Mouse (Mus musculus): ENCODE results near the gene Ctnnd1. TPM values are rescaled to one million over a fixed set of nuclear protein-coding genes. Genes with fewer than 3 reads are reported as not detected.

Gene Ctnnd1
- polyA plus RNA-seq (2014; fragmentation: Nextera tagmentation; extraction: Ambion mirVana): 71.2 and 77.5 TPM in 2 replicates

DNA sequence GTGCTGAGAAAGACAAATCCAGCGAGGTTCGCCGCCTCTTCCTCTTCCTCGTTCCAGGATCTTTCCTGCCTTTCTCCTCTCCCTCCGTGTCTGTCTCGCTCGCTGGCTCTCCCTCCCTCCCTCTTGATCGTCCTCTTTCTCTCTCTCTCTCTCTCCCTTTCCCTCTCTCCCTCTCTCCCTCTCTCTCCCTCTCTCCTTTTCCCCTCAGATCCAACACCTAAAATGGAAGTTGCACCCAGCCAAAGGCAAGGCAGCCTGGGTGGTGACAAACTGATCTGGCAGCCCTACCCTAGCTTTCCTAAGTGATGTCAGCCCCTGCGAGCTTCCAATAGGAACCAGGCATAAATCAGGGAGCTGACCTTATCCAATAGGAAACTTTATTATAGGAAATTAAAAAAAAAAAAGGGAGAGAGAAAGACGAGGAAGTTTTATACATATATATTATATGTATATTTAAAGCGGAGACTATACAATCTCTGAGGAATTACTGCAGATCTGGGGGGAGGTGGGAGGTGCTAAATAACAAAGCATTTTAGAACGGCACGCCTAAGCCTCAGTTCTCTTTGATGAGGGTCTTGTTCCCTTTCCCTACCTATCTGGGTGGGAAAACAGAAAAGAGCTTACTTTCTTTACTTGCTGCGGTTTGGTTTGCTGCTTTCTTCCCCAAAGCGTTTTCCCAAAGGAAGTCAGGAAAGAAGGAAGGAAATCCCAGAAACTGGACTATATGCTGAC lies at the start of gene Ctnnd1:
TSS of gene Ctnnd1 (minus strand) at position 302 of the 732 bp plus-strand sequence.
- peak; percentile 94 for ATAC-seq (replicated peaks; ENCODE audit: insufficient number of reproducible peaks, low FRiP score, low TSS enrichment)
- Histone ChIP-seq H3K4me3 (ENCODE audit: low read depth, low read length) (peak within 1 kb of the TSS; percentile 76), H3K4me2 (peak within 1 kb of the TSS; percentile 63), H3K27me3 (ENCODE audit: control insufficient read depth, insufficient read depth, low read length) (no peaks in the 10 kb centered on the region), H3K9me3 (replicated peaks; ENCODE audit: control insufficient read depth, low read length) (no peaks in the 10 kb centered on the region), H3K4me1 (ENCODE audit: control insufficient read depth, insufficient read depth, low read length) (peaks cover 15% of the 10 kb centered on the region), H3K27ac (ENCODE audit: low read depth, low read length) (peak within 1 kb of the TSS; percentile 98), H3K9ac (ENCODE audit: low read depth, low read length) (peak within 1 kb of the TSS; percentile 94), H3K36me3 (ENCODE audit: control insufficient read depth, insufficient read depth, low read length) (no peaks in the 10 kb centered on the region)
- under 1% methylated on average over 15 of the region's 15 CpGs for WGBS (ENCODE audit: insufficient replicate concordance)

DNA sequence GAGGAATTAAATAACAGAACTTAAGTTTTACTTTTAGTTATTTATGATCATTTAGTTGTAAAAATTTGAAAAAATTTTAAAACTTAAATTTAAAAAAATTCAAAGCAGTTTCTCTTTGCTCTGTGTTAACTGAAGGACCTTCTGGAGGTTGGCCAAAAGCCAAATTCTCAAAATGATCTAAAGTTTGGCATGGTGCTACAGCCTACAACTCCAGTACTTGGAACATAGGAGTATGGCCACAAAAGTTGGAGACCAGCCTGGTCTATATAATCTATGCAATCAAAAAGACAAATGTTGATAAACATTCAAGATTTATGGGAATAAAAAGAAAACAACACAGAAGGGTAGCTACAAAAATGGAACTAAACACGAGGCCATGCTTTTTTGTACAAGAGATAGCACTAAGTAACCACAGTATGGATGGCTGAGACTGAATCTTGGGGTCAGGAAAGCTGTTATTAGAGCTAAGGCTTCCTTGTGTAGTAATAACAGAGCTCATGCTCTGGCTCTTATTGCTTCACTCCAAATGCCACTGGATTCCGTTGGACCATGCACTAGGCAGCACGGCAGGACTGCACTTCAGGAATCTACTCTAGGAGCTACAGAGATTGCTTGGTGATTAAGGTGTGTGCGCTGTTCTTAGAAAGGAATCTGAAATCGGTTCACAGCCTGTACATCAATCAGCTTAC lies 44.6 kb upstream of the Ctnnd1 start:
- WGBS (ENCODE audit: insufficient replicate concordance): 87% methylated on average over 5 of the region's 5 CpGs
- Histone ChIP-seq H3K27me3 (ENCODE audit: control insufficient read depth, insufficient read depth, low read length) (no peaks in the 10 kb centered on the region), H3K36me3 (ENCODE audit: control insufficient read depth, insufficient read depth, low read length) (peaks cover 37% of the 10 kb centered on the region), H3K4me1 (ENCODE audit: control insufficient read depth, insufficient read depth, low read length) (no peaks in the 10 kb centered on the region), H3K27ac (ENCODE audit: low read depth, low read length) (no peak overlapping the region), H3K9me3 (replicated peaks; ENCODE audit: control insufficient read depth, low read length) (no peaks in the 10 kb centered on the region), H3K9ac (ENCODE audit: low read depth, low read length) (no peak overlapping the region), H3K4me2 (no peak overlapping the region), H3K4me3 (ENCODE audit: low read depth, low read length) (no peak overlapping the region)
- ATAC-seq (replicated peaks; ENCODE audit: insufficient number of reproducible peaks, low FRiP score, low TSS enrichment): no peak

DNA sequence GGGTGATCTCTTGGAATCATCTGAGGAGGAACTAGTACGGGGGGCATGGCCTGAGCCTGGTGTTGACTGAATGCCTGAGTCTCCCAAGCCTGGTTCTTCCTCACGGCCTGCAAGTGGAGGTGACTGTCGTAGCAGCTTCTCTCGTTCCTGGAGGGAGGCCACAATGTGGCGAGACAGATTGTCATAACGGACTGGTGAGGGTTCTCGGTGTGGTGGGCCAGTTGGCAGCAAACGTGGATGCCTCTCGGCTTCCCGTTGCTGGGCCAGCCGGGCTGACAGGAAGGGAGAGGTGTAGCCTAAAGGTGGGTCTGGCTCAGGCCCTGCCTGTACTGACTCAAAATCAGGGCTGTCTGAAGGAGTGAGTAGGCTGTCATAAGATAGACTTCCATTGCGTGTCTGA lies 39.5 kb upstream of the Ctnnd1 start:
- Histone ChIP-seq H3K4me3 (ENCODE audit: low read depth, low read length) (no peak overlapping the region), H3K9me3 (replicated peaks; ENCODE audit: control insufficient read depth, low read length) (no peaks in the 10 kb centered on the region), H3K36me3 (ENCODE audit: control insufficient read depth, insufficient read depth, low read length) (peaks cover 46% of the 10 kb centered on the region), H3K27ac (ENCODE audit: low read depth, low read length) (no peak overlapping the region), H3K4me2 (no peak overlapping the region), H3K27me3 (ENCODE audit: control insufficient read depth, insufficient read depth, low read length) (no peaks in the 10 kb centered on the region), H3K9ac (ENCODE audit: low read depth, low read length) (no peak overlapping the region), H3K4me1 (ENCODE audit: control insufficient read depth, insufficient read depth, low read length) (no peaks in the 10 kb centered on the region)
- 86% methylated on average over 12 of the region's 12 CpGs for WGBS (ENCODE audit: insufficient replicate concordance)
- no peak for ATAC-seq (replicated peaks; ENCODE audit: insufficient number of reproducible peaks, low FRiP score, low TSS enrichment)

DNA sequence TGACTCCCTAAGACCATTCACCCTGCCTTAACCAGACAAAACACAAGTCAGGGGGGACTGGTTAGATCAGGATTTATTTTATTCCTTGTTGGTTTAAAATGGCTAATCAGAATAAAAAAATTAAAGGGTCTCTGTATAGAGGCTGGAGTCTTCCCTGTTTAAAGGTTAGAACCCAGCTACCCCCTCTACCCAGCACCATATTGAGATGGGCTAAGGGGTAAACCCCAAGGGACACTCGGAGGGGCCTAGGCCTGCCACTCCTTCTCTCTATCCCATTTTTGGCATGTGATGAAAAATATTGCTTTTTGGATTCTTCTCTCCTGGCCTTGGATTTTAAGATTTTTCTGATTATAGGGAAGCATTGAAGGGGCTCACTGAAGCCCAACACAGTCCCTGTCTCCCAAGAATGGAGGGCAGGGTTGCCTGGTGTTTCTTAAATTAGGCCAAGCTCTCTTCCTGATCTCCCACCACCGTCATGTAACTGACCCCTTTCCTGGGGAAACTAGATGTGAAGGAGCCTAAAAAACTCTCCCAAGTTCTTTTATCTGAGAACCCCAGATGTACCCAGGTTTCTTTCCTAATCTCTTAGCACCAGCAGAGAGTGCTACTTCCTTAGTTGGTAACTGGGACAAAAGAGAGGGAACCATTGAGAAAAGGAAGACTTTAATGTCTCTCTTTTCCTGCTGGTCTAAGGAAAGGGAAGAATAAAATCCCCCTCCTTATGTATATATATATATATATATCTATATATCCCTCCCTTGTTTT lies 37.7 kb upstream of the Ctnnd1 start:
- 71% methylated on average over 2 of the region's 2 CpGs for whole genome bisulfite sequencing (ENCODE audit: insufficient replicate concordance)
- ATAC-seq (replicated peaks; ENCODE audit: insufficient number of reproducible peaks, low FRiP score, low TSS enrichment): no peak

DNA sequence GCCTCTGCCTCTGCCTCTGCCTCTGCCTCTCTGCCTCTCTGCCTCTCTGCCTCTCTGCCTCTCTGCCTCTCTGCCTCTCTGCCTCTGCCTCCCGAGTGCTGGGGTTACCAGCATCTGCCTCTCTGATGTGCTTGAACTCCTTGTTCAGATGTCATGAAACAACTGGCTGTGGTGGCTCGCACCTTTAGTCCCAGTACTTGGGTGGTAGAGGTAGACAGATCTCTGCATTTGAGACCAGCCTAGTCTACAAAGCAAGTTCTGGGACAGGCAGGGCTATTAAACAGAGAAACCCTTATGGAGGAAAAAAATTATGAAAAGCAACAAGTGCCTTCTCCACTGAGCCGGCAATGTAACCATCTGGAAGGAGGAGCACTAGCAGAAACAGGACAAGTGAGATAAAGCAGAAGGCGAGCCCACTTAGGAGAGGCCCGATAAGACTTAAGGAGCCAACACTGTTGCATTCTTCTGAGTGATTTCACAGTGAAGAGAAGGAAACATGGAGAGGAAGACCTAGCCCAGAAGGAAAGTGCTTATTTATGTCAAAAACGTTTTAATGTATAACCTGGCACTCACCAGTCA lies 32.1 kb upstream of the Ctnnd1 start:
- peaks cover 5% of the 10 kb centered on the region; the same call in 1 of the 2 replicates for H3K4me1 ChIP-seq (ENCODE audit: control insufficient read depth, insufficient read depth, low read length)
- H3K27ac ChIP-seq (ENCODE audit: low read depth, low read length): peak overlapping the region; percentile 66; the same call in 1 of the 2 replicates
- H3K36me3 ChIP-seq (ENCODE audit: control insufficient read depth, insufficient read depth, low read length): peaks cover 10% of the 10 kb centered on the region
- H3K4me3 ChIP-seq (ENCODE audit: low read depth, low read length): no peak overlapping the region
- no peaks in the 10 kb centered on the region for H3K27me3 ChIP-seq (ENCODE audit: control insufficient read depth, insufficient read depth, low read length)
- peak overlapping the region; percentile 16 for H3K4me2 ChIP-seq
- no peak overlapping the region for H3K9ac ChIP-seq (ENCODE audit: low read depth, low read length)
- H3K9me3 ChIP-seq (replicated peaks; ENCODE audit: control insufficient read depth, low read length): no peaks in the 10 kb centered on the region
- 25% methylated on average over 6 of the region's 6 CpGs for WGBS (ENCODE audit: insufficient replicate concordance)
- ATAC-seq (replicated peaks; ENCODE audit: insufficient number of reproducible peaks, low FRiP score, low TSS enrichment): no peak

More for the DNA sequence above, 37.7 kb upstream of the Ctnnd1 start:
- Histone ChIP-seq H3K4me3 (ENCODE audit: low read depth, low read length) (no peak overlapping the region), H3K4me2 (no peak overlapping the region), H3K27me3 (ENCODE audit: control insufficient read depth, insufficient read depth, low read length) (no peaks in the 10 kb centered on the region), H3K4me1 (ENCODE audit: control insufficient read depth, insufficient read depth, low read length) (no peaks in the 10 kb centered on the region), H3K36me3 (ENCODE audit: control insufficient read depth, insufficient read depth, low read length) (peaks cover 41% of the 10 kb centered on the region), H3K9ac (ENCODE audit: low read depth, low read length) (no peak overlapping the region), H3K9me3 (replicated peaks; ENCODE audit: control insufficient read depth, low read length) (no peaks in the 10 kb centered on the region), H3K27ac (ENCODE audit: low read depth, low read length) (no peak overlapping the region)

DNA sequence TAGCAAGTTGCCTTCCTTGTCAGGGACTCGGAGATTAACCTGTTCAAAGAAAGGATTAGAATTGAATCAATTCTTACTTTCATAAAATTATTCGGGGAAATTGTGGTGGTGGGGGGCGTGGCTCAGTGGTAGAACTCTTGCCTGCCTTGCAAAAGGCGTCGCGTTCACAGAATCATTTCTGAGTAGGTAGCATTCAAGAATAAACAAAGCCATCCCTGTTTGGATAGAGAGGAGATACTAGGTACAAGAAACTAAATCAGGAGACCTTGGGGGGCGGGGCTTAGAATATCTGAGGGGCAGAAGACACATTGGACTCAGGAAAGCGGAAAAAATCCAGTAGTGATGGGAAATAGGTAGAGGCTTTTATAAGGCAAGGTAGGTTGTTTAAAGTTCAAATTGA lies 28.5 kb upstream of the Ctnnd1 start, which contains the start of gene Tmx2:
TSS of gene Tmx2 (minus strand) at position 125 of the 400 bp plus-strand sequence.
- H3K27ac ChIP-seq (ENCODE audit: low read depth, low read length): peak within 1 kb of the TSS; percentile 64; the same call in 1 of the 2 replicates
- no peak for ATAC-seq (replicated peaks; ENCODE audit: insufficient number of reproducible peaks, low FRiP score, low TSS enrichment)
- peak within 1 kb of the TSS; percentile 91 for H3K4me3 ChIP-seq (ENCODE audit: low read depth, low read length)
- peak within 1 kb of the TSS; percentile 74 for H3K4me2 ChIP-seq
- H3K36me3 ChIP-seq (ENCODE audit: control insufficient read depth, insufficient read depth, low read length): peaks cover 9% of the 10 kb centered on the region
- 11% methylated on average over 8 of the region's 8 CpGs for WGBS (ENCODE audit: insufficient replicate concordance)
- no peaks in the 10 kb centered on the region for H3K9me3 ChIP-seq (replicated peaks; ENCODE audit: control insufficient read depth, low read length)
- peaks cover 10% of the 10 kb centered on the region for H3K4me1 ChIP-seq (ENCODE audit: control insufficient read depth, insufficient read depth, low read length)
- H3K9ac ChIP-seq (ENCODE audit: low read depth, low read length): peak within 1 kb of the TSS; percentile 87
- H3K27me3 ChIP-seq (ENCODE audit: control insufficient read depth, insufficient read depth, low read length): no peaks in the 10 kb centered on the region

DNA sequence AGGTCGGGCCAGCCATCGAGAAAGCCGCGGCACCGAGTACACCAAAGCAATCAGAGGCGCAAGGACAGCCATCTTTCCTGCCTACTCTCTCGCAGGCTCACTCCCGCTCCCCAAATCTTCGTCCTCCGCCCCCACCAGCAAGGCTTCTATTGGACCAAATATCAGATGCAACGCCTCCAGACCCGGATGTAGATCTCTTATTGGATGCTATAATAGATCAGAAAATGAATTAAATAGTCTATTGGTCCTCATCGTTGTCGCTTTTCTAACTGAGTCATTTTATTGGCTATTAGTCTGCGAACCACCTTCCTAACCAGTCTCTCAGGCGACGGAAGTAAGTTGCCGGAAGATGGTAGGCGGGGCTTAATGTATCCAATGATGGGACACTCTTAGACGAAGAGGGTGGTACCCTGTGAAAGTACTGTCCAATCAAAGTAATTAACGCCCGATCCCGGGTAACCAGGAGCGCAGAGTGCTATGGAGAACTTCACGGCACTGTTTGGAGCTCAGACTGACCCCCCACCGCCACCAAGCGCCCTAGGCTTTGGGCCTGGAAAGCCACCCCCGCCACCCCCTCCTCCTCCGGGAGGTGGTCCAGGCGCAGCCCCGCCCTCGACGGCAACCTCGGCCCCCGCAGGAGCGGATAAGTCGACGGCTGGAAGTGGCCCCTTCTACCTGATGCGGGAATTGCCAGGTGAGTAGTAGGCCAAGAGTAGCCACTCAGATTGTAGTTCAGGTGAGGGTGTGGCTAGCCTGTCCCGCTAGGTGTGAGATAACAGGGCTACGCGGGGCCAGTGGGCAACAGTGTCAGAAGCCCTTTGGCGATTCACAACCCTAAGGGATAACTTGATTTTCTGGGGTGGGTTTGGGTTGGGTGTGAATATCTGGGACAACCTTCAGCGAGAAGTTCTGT lies 27.7 kb upstream of the Ctnnd1 start, which contains the start of the genes Gm28635 and Med19:
TSS of gene Gm28635 (minus strand) at position 74 of the 913 bp plus-strand sequence.
TSS of gene Med19 (plus strand) at position 435 of the 913 bp plus-strand sequence.
- peak within 1 kb of the TSS; percentile 74 for H3K4me2 ChIP-seq
- ATAC-seq (replicated peaks; ENCODE audit: insufficient number of reproducible peaks, low FRiP score, low TSS enrichment): peak; percentile 99
- H3K27ac ChIP-seq (ENCODE audit: low read depth, low read length): peak within 1 kb of the TSS; percentile 64
- under 1% methylated on average over 43 of the region's 44 CpGs for WGBS (ENCODE audit: insufficient replicate concordance)
- H3K27me3 ChIP-seq (ENCODE audit: control insufficient read depth, insufficient read depth, low read length): no peaks in the 10 kb centered on the region
- peaks cover 12% of the 10 kb centered on the region for H3K36me3 ChIP-seq (ENCODE audit: control insufficient read depth, insufficient read depth, low read length)
- H3K9ac ChIP-seq (ENCODE audit: low read depth, low read length): peak within 1 kb of the TSS; percentile 87
- peaks cover 10% of the 10 kb centered on the region for H3K4me1 ChIP-seq (ENCODE audit: control insufficient read depth, insufficient read depth, low read length)
- H3K4me3 ChIP-seq (ENCODE audit: low read depth, low read length): peak within 1 kb of the TSS; percentile 91
- H3K9me3 ChIP-seq (replicated peaks; ENCODE audit: control insufficient read depth, low read length): no peaks in the 10 kb centered on the region
